Mouse (Mus musculus) spleen, postnatal 4 days (tissue): ENCODE data around the gene Mkrn1.
"Not testable (repeated sequence)": the region's sequence is repeated elsewhere in the genome, so short reads cannot be mapped to it uniquely, and the experiment has no call there.

Source experiments
- DNase-seq, 2 experiments: peaks; one replicate each; pipeline ENCODE4 v3.0.0; 2022; ENCODE audit warnings: low spot score in 2 of 2

The Mkrn1 gene

GRCm38 (mm10) chr6:39379749-39380148 is 40.5 kb downstream of the Mkrn1 start:
- peak in 1 of 2 experiments; percentile 22 for DNase-seq

GRCm38 (mm10) chr6:39379224-39379623 is 41.0 kb downstream of the Mkrn1 start:
- peak in 1 of 2 experiments; percentile 27 for DNase-seq

GRCm38 (mm10) chr6:39378161-39378835 is 42.0 kb downstream of the Mkrn1 start:
- DNase-seq, result not testable (repeated sequence)

- DNase-seq, result peak; percentile 83 to 93
These were observed 42.9 kb downstream of the Mkrn1 start, which contains the start of gene Slc37a3 for GRCm38 (mm10) chr6:39377311-39377827. Slc37a3 (minus strand) TSS chr6:39377675.

GRCm38 (mm10) chr6:39376775-39377174 is 43.5 kb downstream of the Mkrn1 start:
- no peak for DNase-seq

- DNase-seq, result no peak
These were observed 46.8 kb downstream of the Mkrn1 start for GRCm38 (mm10) chr6:39373301-39373955.

- peak in 1 of 2 experiments; percentile 23 for DNase-seq
These were observed 47.5 kb downstream of the Mkrn1 start for GRCm38 (mm10) chr6:39372727-39373126.

GRCm38 (mm10) chr6:39372042-39372441 is 48.2 kb downstream of the Mkrn1 start:
- no peak for DNase-seq

GRCm38 (mm10) chr6:39369631-39370030 is 50.6 kb downstream of the Mkrn1 start:
- no peak for DNase-seq

GRCm38 (mm10) chr6:39362684-39363083 is 57.6 kb downstream of the Mkrn1 start:
- no peak for DNase-seq

GRCm38 (mm10) chr6:39359207-39359606 is 61.1 kb downstream of the Mkrn1 start:
- DNase-seq, result not testable (repeated sequence)

GRCm38 (mm10) chr6:39348946-39349345 is 71.3 kb downstream of the Mkrn1 start:
- DNase-seq, result no peak

- DNase-seq, result no peak
These were observed 72.1 kb downstream of the Mkrn1 start for GRCm38 (mm10) chr6:39347880-39348814.
